Mouse (Mus musculus) erythroblast, adult 5-6 weeks (primary cell): ENCODE results near the gene Olfr430. TPM values are rescaled to one million over a fixed set of nuclear protein-coding genes. Genes with fewer than 3 reads are reported as not detected.

Experiments used
- total RNA-seq, 2 experiments: library from RNA; stranded (forward) in 1 of 2; stranded (reverse) in 1 of 2; fragments of 150-400 nt in 1 of 2; fragments of 200-764, 138-1000 nt in 1 of 2; gene quantifications; 2 replicates each; pipeline versions ENCODE4 v1.2.3 to v1.2.4; 2015 to 2017; ENCODE audit warnings: low replicate concordance in 2 of 2

The Olfr430 gene
- total RNA-seq, 2 experiments from 2014 or later, result not detected

Other genes with a start within 250 kb of the Olfr430 start
- 11.9 and 20.0 TPM in 2 replicates for gene Ifi211, start 153.6 kb upstream of the Olfr430 start, total RNA-seq (2015; ENCODE audit: low replicate concordance)
- gene Ifi211, start 153.6 kb upstream of the Olfr430 start, total RNA-seq (2017; ENCODE audit: low replicate concordance), result 9.3 and 13.3 TPM in 2 replicates
- gene Mndal, start 124.1 kb upstream of the Olfr430 start, total RNA-seq (2015; ENCODE audit: low replicate concordance), result 35.4 and 38.7 TPM in 2 replicates
- gene Mndal, start 124.1 kb upstream of the Olfr430 start, total RNA-seq (2017; ENCODE audit: low replicate concordance), result 15.5 and 18.5 TPM in 2 replicates
- gene Ifi203, start 123.9 kb upstream of the Olfr430 start, total RNA-seq (2015; ENCODE audit: low replicate concordance), result 23.4 and 29.9 TPM in 2 replicates
- 6.6 and 13.8 TPM in 2 replicates for gene Ifi203, start 123.9 kb upstream of the Olfr430 start, total RNA-seq (2017; ENCODE audit: low replicate concordance)
- gene Ifi202b, start 83.9 kb upstream of the Olfr430 start, total RNA-seq (2015; ENCODE audit: low replicate concordance), result not detected in 2 replicates
- gene Ifi202b, start 83.9 kb upstream of the Olfr430 start, total RNA-seq (2017; ENCODE audit: low replicate concordance), result not detected in 2 replicates
- gene Ifi205, start 34.8 kb upstream of the Olfr430 start, total RNA-seq (2015; ENCODE audit: low replicate concordance), result 2.3 and 3.3 TPM in 2 replicates
- gene Ifi205, start 34.8 kb upstream of the Olfr430 start, total RNA-seq (2017; ENCODE audit: low replicate concordance), result 0.85 TPM in 1 of 2 replicates, not detected in the other
- gene Olfr433, start 25.9 kb upstream of the Olfr430 start, total RNA-seq (2015; ENCODE audit: low replicate concordance), result not detected in 2 replicates
- not detected in 2 replicates for gene Olfr433, start 25.9 kb upstream of the Olfr430 start, total RNA-seq (2017; ENCODE audit: low replicate concordance)
- not detected in 2 replicates for gene Olfr432, start 17.4 kb upstream of the Olfr430 start, total RNA-seq (2015; ENCODE audit: low replicate concordance)
- not detected in 2 replicates for gene Olfr432, start 17.4 kb upstream of the Olfr430 start, total RNA-seq (2017; ENCODE audit: low replicate concordance)
- gene Olfr429, start 17.7 kb downstream of the Olfr430 start, total RNA-seq (2015; ENCODE audit: low replicate concordance), result not detected in 2 replicates
- not detected in 2 replicates for gene Olfr429, start 17.7 kb downstream of the Olfr430 start, total RNA-seq (2017; ENCODE audit: low replicate concordance)
- gene Olfr427, start 30.3 kb downstream of the Olfr430 start, total RNA-seq (2015; ENCODE audit: low replicate concordance), result not detected in 2 replicates
- gene Olfr427, start 30.3 kb downstream of the Olfr430 start, total RNA-seq (2017; ENCODE audit: low replicate concordance), result not detected in 2 replicates
- gene Olfr231, start 54.6 kb downstream of the Olfr430 start, total RNA-seq (2015; ENCODE audit: low replicate concordance), result 2.1 TPM in 1 of 2 replicates, not detected in the other
- not detected in 2 replicates for gene Olfr231, start 54.6 kb downstream of the Olfr430 start, total RNA-seq (2017; ENCODE audit: low replicate concordance)
- not detected in 2 replicates for gene Olfr424, start 64.9 kb downstream of the Olfr430 start, total RNA-seq (2015; ENCODE audit: low replicate concordance)
- gene Olfr424, start 64.9 kb downstream of the Olfr430 start, total RNA-seq (2017; ENCODE audit: low replicate concordance), result not detected in 2 replicates
- 0.38 TPM in 1 of 2 replicates, not detected in the other for gene Olfr420, start 89.0 kb downstream of the Olfr430 start, total RNA-seq (2015; ENCODE audit: low replicate concordance)
- gene Olfr420, start 89.0 kb downstream of the Olfr430 start, total RNA-seq (2017; ENCODE audit: low replicate concordance), result 1.8 and 2.0 TPM in 2 replicates
- gene Spta1, start 106.2 kb downstream of the Olfr430 start, total RNA-seq (2015; ENCODE audit: low replicate concordance), result 279 and 284 TPM in 2 replicates
- 931 and 1,200 TPM in 2 replicates for gene Spta1, start 106.2 kb downstream of the Olfr430 start, total RNA-seq (2017; ENCODE audit: low replicate concordance)
- gene Olfr419, start 185.5 kb downstream of the Olfr430 start, total RNA-seq (2015; ENCODE audit: low replicate concordance), result not detected in 2 replicates
- 2.9 TPM in 1 of 2 replicates, not detected in the other for gene Olfr419, start 185.5 kb downstream of the Olfr430 start, total RNA-seq (2017; ENCODE audit: low replicate concordance)